Mouse (Mus musculus): ENCODE data around the gene Adgrd1. TPM values are rescaled to one million over a fixed set of nuclear protein-coding genes. Genes with fewer than 3 reads are reported as not detected.
A peak's percentile ranks its signal among the peaks of the same experiment; 100 is the strongest.

Adgrd1 gene
- polyA plus RNA-seq, 1 experiment from 2014 or later, result 0.03 TPM

DNA sequence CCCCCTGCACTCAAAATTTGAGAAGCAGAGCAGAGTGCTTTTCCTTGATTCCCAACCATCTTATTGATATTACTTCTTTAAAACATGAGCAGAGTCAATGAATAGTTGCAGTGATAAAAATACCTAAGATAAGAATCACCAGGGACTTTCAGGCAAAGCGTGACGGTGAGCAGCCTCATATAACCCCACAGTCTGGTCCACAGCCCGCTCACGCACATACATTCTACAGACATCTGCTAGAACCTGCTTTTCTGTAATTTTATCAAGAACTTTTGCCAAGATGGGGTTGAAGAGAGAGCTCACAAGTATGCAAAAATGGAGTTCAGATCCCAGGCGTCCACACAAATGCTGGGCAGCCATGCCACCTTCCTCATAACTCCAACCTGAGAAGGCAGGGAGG lies 40.9 kb downstream of the Adgrd1 start:
- H3K36me3 ChIP-seq, result no peaks in the 10 kb centered on the region
- WGBS, result 84% methylated on average over 5 of the region's 5 CpGs
- no peak overlapping the region for H3K9ac ChIP-seq
- no peak overlapping the region for H3K27ac ChIP-seq
- ATAC-seq (ENCODE audit: insufficient number of reproducible peaks, insufficient read depth, low FRiP score, low TSS enrichment), result no peak
- H3K27me3 ChIP-seq, result no peaks in the 10 kb centered on the region
- H3K4me2 ChIP-seq (replicated peaks), result no peak overlapping the region
- H3K9me3 ChIP-seq, result no peaks in the 10 kb centered on the region
- H3K4me3 ChIP-seq, result no peak overlapping the region
- no peaks in the 10 kb centered on the region for H3K4me1 ChIP-seq

DNA sequence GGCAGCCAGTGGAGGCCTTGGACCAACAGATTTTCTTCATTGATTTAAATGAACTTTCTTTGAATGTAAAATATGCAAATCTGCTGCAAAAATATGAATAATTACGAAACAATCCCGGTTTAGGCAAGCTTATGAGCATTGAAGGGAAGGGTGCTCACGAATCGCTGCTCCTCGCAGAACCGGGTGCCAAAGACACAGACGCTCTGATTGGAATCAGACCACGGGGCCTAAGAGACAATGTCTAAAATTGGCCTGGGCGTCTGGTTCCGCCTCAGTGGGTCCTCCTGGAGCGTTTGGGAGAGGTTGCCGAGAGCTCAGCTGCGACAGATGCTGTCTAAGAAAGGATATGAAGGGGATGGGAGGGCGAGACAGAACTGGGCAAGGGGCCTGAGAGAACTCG lies 42.0 kb downstream of the Adgrd1 start:
- peaks cover 8% of the 10 kb centered on the region; the same call in 1 of the 2 replicates for H3K4me1 ChIP-seq
- no peak for ATAC-seq (ENCODE audit: insufficient number of reproducible peaks, insufficient read depth, low FRiP score, low TSS enrichment)
- no peaks in the 10 kb centered on the region for H3K36me3 ChIP-seq
- H3K9ac ChIP-seq, result no peak overlapping the region
- H3K4me3 ChIP-seq, result no peak overlapping the region
- WGBS, result 78% methylated on average over 15 of the region's 15 CpGs
- H3K27me3 ChIP-seq, result no peaks in the 10 kb centered on the region
- H3K27ac ChIP-seq, result no peak overlapping the region
- no peaks in the 10 kb centered on the region for H3K9me3 ChIP-seq
- no peak overlapping the region for H3K4me2 ChIP-seq (replicated peaks)

DNA sequence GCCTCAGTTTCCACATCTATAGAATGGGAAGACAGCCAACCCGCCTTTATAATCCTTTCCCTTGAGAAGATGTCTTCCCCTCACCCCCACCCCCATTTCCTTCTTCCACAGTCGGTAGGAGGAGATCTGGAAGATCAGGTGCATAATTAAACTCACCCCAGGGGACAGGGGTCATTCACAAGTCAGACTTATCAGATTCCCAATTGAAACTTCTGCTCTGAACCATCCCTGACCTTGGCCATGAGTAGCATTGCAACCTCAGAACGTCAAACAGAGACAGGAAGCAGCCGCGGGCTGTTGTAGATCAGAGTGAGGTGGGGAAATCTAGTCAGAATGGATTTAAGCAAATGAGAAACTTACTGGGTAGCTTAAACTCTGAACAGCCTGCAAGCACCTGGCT lies 46.3 kb downstream of the Adgrd1 start:
- no peak for ATAC-seq (ENCODE audit: insufficient number of reproducible peaks, insufficient read depth, low FRiP score, low TSS enrichment)
- H3K27me3 ChIP-seq, result no peaks in the 10 kb centered on the region
- H3K27ac ChIP-seq, result no peak overlapping the region
- no peak overlapping the region for H3K4me3 ChIP-seq
- peaks cover 15% of the 10 kb centered on the region for H3K4me1 ChIP-seq
- H3K9me3 ChIP-seq, result no peaks in the 10 kb centered on the region
- WGBS, result 42% methylated on average over 5 of the region's 5 CpGs
- no peaks in the 10 kb centered on the region for H3K36me3 ChIP-seq
- no peak overlapping the region for H3K9ac ChIP-seq
- H3K4me2 ChIP-seq (replicated peaks), result no peak overlapping the region

- Histone ChIP-seq H3K27ac (0 out of 2 replicates have a peak overlapping the region, but pooled peaks have one; percentile 6), H3K9me3 (no peaks in the 10 kb centered on the region)
Measured at GRCm38 (mm10) chr5:129145307-129145935, 48.9 kb downstream of the Adgrd1 start.

DNA sequence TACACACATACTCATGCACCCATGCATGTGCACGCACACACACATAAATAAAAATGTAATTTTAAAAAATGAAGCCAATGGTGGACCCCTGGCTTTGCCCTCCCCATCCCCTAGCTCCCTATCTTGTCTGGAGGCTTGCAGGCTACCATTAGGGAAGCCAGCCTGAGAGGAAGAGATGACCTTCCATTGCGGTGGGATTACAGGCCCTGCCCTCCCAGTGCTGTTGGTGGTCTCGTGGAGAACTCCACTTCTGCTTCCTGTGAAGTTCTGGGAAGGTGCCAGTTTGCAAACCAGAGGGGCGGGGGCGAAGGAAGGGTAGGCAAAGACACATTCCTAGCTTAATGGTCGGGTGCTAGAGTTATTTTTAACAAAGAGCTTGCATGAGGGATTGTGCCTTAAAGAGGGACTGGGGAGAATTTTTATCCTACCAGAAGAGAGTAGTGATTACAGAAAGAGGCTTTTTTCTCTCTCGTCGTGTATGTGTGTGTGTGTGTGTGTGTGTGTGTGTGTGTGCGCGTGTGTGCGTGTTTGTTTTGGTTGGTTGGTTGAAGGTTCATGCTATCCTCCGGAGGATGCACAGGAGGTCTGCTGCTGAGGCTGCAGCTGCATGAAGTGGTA lies 50.5 kb downstream of the Adgrd1 start:
- Histone ChIP-seq H3K9me3 (no peaks in the 10 kb centered on the region), H3K27ac (no peak overlapping the region), H3K9ac (no peak overlapping the region), H3K4me1 (peaks cover 15% of the 10 kb centered on the region), H3K36me3 (no peaks in the 10 kb centered on the region), H3K4me3 (no peak overlapping the region), H3K4me2 (replicated peaks) (no peak overlapping the region), H3K27me3 (no peaks in the 10 kb centered on the region)
- 75% methylated on average over 12 of the region's 12 CpGs for WGBS
- no peak for ATAC-seq (ENCODE audit: insufficient number of reproducible peaks, insufficient read depth, low FRiP score, low TSS enrichment)

More at GRCm38 (mm10) chr5:129145307-129145935, 48.9 kb downstream of the Adgrd1 start:
- WGBS, result 83% methylated on average over 8 of the region's 8 CpGs
- ATAC-seq (ENCODE audit: insufficient number of reproducible peaks, insufficient read depth, low FRiP score, low TSS enrichment), result no peak
- H3K4me3 ChIP-seq, result no peak overlapping the region
- H3K9ac ChIP-seq, result no peak overlapping the region
- H3K4me1 ChIP-seq, result peaks cover 15% of the 10 kb centered on the region
- no peak overlapping the region for H3K4me2 ChIP-seq (replicated peaks)
- H3K36me3 ChIP-seq, result no peaks in the 10 kb centered on the region
- no peaks in the 10 kb centered on the region for H3K27me3 ChIP-seq

DNA sequence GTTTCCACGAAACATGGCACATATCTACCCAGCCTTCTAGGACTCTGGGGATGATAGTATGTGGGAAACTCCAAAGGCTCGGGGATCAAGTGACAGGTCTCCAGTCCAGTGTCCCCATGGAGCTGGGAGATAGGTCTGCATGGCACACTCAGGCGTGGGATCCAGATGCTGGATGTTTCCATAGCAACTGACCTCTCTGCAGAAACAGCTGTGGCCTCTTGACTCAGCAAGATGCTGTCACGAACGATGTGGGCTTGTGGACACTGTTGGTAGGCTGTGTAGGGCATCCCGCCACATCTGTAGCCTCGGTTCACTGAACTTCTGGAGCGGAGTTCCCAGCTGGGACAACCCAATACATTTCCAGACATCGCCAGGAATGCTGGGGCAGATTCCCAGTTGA lies 51.9 kb downstream of the Adgrd1 start:
- Histone ChIP-seq H3K36me3 (no peaks in the 10 kb centered on the region), H3K9ac (no peak overlapping the region), H3K27me3 (no peaks in the 10 kb centered on the region), H3K4me2 (replicated peaks) (no peak overlapping the region), H3K9me3 (no peaks in the 10 kb centered on the region), H3K4me1 (peaks cover 8% of the 10 kb centered on the region), H3K27ac (no peak overlapping the region), H3K4me3 (no peak overlapping the region)
- 66% methylated on average over 9 of the region's 9 CpGs for WGBS
- no peak for ATAC-seq (ENCODE audit: insufficient number of reproducible peaks, insufficient read depth, low FRiP score, low TSS enrichment)

DNA sequence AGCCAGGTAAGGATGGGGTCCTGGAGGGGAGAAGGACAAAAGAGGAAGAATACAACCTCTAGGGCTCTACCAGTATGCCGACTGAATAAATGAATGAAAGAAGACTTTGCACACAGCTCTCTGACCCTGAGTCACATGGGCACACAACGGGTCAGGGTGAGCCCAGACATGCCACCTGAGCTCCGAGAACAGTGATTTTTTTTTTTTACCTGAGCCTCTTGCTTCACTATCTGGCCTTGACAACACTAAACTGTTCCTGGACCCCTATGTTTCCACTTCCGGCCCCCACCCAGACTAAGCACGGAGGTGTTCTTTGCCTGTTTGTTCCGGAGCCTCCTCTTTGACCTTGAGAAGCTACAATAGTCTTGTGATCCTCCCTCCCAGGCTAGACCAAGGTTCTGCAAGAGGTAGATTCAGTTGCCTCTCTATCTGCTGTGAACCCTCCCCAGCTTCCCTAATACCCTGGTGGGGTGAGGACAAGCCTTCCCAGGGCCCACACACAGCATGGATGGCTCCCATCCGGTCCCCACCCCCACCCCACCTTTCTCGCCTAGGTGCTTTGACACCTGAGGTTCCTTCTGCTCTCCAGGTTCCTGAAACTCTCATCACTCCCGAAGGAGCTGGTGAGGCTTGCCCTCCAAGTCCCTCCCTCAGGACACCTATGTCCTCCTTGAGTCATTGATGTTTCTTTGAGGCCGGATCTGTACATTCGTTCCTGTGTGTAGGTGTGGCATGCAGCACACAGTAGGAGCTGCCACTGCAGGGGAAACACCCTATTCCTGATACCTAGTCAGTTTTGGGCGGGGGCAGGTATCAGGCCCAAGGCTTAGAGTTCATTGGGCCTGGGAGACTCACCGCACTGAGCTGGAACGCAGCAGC lies 58.7 kb downstream of the Adgrd1 start:
- no peaks in the 10 kb centered on the region for H3K27me3 ChIP-seq
- H3K27ac ChIP-seq, result no peak overlapping the region
- H3K4me2 ChIP-seq (replicated peaks), result no peak overlapping the region
- 68% methylated on average over 14 of the region's 14 CpGs for WGBS
- H3K9me3 ChIP-seq, result no peaks in the 10 kb centered on the region
- H3K36me3 ChIP-seq, result no peaks in the 10 kb centered on the region
- no peak overlapping the region for H3K4me3 ChIP-seq
- H3K9ac ChIP-seq, result no peak overlapping the region
- ATAC-seq (ENCODE audit: insufficient number of reproducible peaks, insufficient read depth, low FRiP score, low TSS enrichment), result no peak
- H3K4me1 ChIP-seq, result no peaks in the 10 kb centered on the region

- H3K9ac ChIP-seq, result no peak overlapping the region
- no peaks in the 10 kb centered on the region for H3K4me1 ChIP-seq
- no peak overlapping the region for H3K4me3 ChIP-seq
- no peaks in the 10 kb centered on the region for H3K9me3 ChIP-seq
- 23% methylated on average over 9 of the region's 9 CpGs for WGBS
- no peaks in the 10 kb centered on the region for H3K27me3 ChIP-seq
- H3K36me3 ChIP-seq, result no peaks in the 10 kb centered on the region
- no peak overlapping the region for H3K27ac ChIP-seq
- no peak for ATAC-seq (ENCODE audit: insufficient number of reproducible peaks, insufficient read depth, low FRiP score, low TSS enrichment)
- no peak overlapping the region for H3K4me2 ChIP-seq (replicated peaks)
Measured at GRCm38 (mm10) chr5:129155902-129156311, 59.4 kb downstream of the Adgrd1 start.

- H3K27ac ChIP-seq, result no peak overlapping the region
- WGBS, result 81% methylated on average over 11 of the region's 11 CpGs
- peaks cover 9% of the 10 kb centered on the region; the same call in 1 of the 2 replicates for H3K4me1 ChIP-seq
- H3K9me3 ChIP-seq, result no peaks in the 10 kb centered on the region
- ATAC-seq (ENCODE audit: insufficient number of reproducible peaks, insufficient read depth, low FRiP score, low TSS enrichment), result no peak
- no peak overlapping the region for H3K4me2 ChIP-seq (replicated peaks)
- H3K27me3 ChIP-seq, result no peaks in the 10 kb centered on the region
- no peaks in the 10 kb centered on the region for H3K36me3 ChIP-seq
- no peak overlapping the region for H3K4me3 ChIP-seq
- no peak overlapping the region for H3K9ac ChIP-seq
Measured at GRCm38 (mm10) chr5:129161372-129162051, 65.0 kb downstream of the Adgrd1 start.

GRCm38 (mm10) chr5:129163416-129163815 lies 66.9 kb downstream of the Adgrd1 start:
- no peak overlapping the region for H3K27ac ChIP-seq
- ATAC-seq (ENCODE audit: insufficient number of reproducible peaks, insufficient read depth, low FRiP score, low TSS enrichment), result no peak
- no peak overlapping the region for H3K4me2 ChIP-seq (replicated peaks)
- WGBS, result 73% methylated on average over 8 of the region's 8 CpGs
- H3K36me3 ChIP-seq, result no peaks in the 10 kb centered on the region
- H3K9ac ChIP-seq, result no peak overlapping the region
- H3K4me3 ChIP-seq, result no peak overlapping the region
- no peaks in the 10 kb centered on the region for H3K27me3 ChIP-seq
- H3K9me3 ChIP-seq, result no peaks in the 10 kb centered on the region
- peaks cover 9% of the 10 kb centered on the region; the same call in 1 of the 2 replicates for H3K4me1 ChIP-seq

DNA sequence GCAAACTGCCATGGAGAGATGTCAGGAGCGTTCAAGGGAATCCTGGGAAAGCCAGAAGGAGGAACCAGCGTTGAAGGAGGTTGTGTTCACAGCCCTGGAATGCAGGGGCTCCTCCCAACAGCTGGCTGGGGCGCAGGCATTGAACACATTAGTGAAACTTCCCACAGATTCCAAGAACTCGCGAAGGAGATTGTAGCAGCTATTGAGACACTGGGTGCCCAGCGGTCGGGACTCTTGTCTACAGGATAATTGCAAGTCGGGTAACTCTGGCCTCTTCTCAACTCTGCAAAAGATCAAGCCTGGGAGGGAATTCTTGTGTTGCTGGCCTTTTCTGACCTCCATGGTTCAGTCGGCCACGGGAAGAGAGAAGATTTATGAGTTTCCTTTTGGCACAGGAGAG lies 67.5 kb downstream of the Adgrd1 start:
- Histone ChIP-seq H3K27me3 (no peaks in the 10 kb centered on the region), H3K27ac (no peak overlapping the region), H3K9ac (no peak overlapping the region), H3K9me3 (no peaks in the 10 kb centered on the region), H3K4me2 (replicated peaks) (no peak overlapping the region), H3K36me3 (no peaks in the 10 kb centered on the region), H3K4me1 (peaks cover 9% of the 10 kb centered on the region; the same call in 1 of the 2 replicates), H3K4me3 (no peak overlapping the region)
- 33% methylated on average over 10 of the region's 10 CpGs for WGBS
- no peak for ATAC-seq (ENCODE audit: insufficient number of reproducible peaks, insufficient read depth, low FRiP score, low TSS enrichment)

All from embryonic facial prominence, embryonic 12.5 days (tissue).